Mouse (Mus musculus) MEL (cell line): ENCODE data around the gene Btd. TPM values are rescaled to one million over a fixed set of nuclear protein-coding genes. Genes with fewer than 3 reads are reported as not detected.

Source experiments
- DNase-seq: peaks from one replicate; pipeline ENCODE4 v3.0.0; 2011; ENCODE audit warnings: low read depth, low spot score
- H3K27ac ChIP-seq: 2 replicates; pipeline ENCODE4 v1.5.1; 2012; ENCODE audit warnings: low read depth, mild to moderate bottlenecking, control low read depth, low read length, moderate library complexity; ENCODE audit not compliant: control insufficient read depth
- H3K27me3 ChIP-seq, 2 experiments: fragments of 150-350 bp in 1 of 2; sonication (generic) in 1 of 2; 2 replicates each; pipeline ENCODE4 v1.6.1; 2012; ENCODE audit warnings: low read length in 2 of 2, mild to moderate bottlenecking in 2 of 2, improper control_type of control experiment in 1 of 2, moderate library complexity in 1 of 2; ENCODE audit not compliant: insufficient read depth in 2 of 2, control insufficient read depth in 1 of 2
- H3K36me3 ChIP-seq, 2 experiments: 2 replicates each; pipeline ENCODE4 v1.6.1; 2012 to 2014; ENCODE audit warnings: low read length in 2 of 2, improper control_type of control experiment in 1 of 2, inconsistent platforms in 1 of 2, mild to moderate bottlenecking in 1 of 2; ENCODE audit not compliant: insufficient read depth in 2 of 2, control insufficient read depth in 1 of 2
- H3K4me1 ChIP-seq, 2 experiments: fragments of 150-350 bp in 1 of 2; sonication (generic) in 1 of 2; 2 replicates each; pipeline ENCODE4 v1.6.1; 2012; ENCODE audit warnings: low read length in 2 of 2, improper control_type of control experiment in 1 of 2, mild to moderate bottlenecking in 1 of 2; ENCODE audit not compliant: insufficient read depth in 2 of 2, control insufficient read depth in 1 of 2
- H3K4me3 ChIP-seq, 2 experiments: fragments of 150-350 bp in 1 of 2; sonication (generic) in 1 of 2; 2 replicates each; pipeline ENCODE4 v1.5.1; 2012; ENCODE audit warnings: low read depth in 2 of 2, low read length in 2 of 2, mild to moderate bottlenecking in 2 of 2, moderate library complexity in 2 of 2, control low read depth in 1 of 2, improper control_type of control experiment in 1 of 2; ENCODE audit not compliant: control insufficient read depth in 1 of 2, insufficient read depth in 1 of 2
- H3K79me2 ChIP-seq: 2 replicates; pipeline ENCODE4 v1.6.1; 2012; ENCODE audit warnings: mild to moderate bottlenecking, low read length, moderate library complexity; ENCODE audit not compliant: control insufficient read depth, poor library complexity, insufficient read depth
- H3K9ac ChIP-seq: 2 replicates; pipeline ENCODE4 v1.6.1; 2012; ENCODE audit warnings: low read depth, mild to moderate bottlenecking, control low read depth, low read length, moderate library complexity; ENCODE audit not compliant: control insufficient read depth, poor library complexity, severe bottlenecking
- H3K9me3 ChIP-seq: fragments of 150-350 bp; sonication (generic); replicated peaks from 2 replicates; pipeline ENCODE4 v1.6.1; 2012; ENCODE audit warnings: mild to moderate bottlenecking, low read length, improper control_type of control experiment, moderate library complexity; ENCODE audit not compliant: insufficient read depth
- BHLHE40 ChIP-seq: IDR thresholded peaks from 2 replicates; pipeline ENCODE4 v1.6.1; 2012; ENCODE audit warnings: low read depth, mild to moderate bottlenecking, inconsistent platforms, low read length, improper control_type of control experiment, borderline replicate concordance
- CTCF ChIP-seq, 3 experiments: IDR thresholded peaks in 2 of 3; conservative IDR thresholded peaks in 1 of 3; 2 replicates each; pipeline ENCODE4 v1.5.1; 2011 to 2012; ENCODE audit warnings: low read length in 3 of 3, low read depth in 2 of 3, mild to moderate bottlenecking in 2 of 3, improper control_type of control experiment in 1 of 3, inconsistent platforms in 1 of 3, mixed read lengths in 1 of 3, moderate library complexity in 1 of 3; ENCODE audit not compliant: control insufficient read depth in 1 of 3, insufficient read depth in 1 of 3, poor library complexity in 1 of 3, severe bottlenecking in 1 of 3
- E2F4 ChIP-seq: IDR thresholded peaks from 2 replicates; pipeline ENCODE4 v1.6.1; 2011; ENCODE audit warnings: low read depth, low read length, improper control_type of control experiment, borderline replicate concordance
- ELF1 ChIP-seq: IDR thresholded peaks from 2 replicates; pipeline ENCODE4 v1.6.1; 2014; ENCODE audit warnings: low read depth, mild to moderate bottlenecking, inconsistent platforms, low read length, improper control_type of control experiment, moderate library complexity
- ETS1 ChIP-seq: IDR thresholded peaks from 2 replicates; pipeline ENCODE4 v1.6.1; 2012; ENCODE audit warnings: low read depth, mild to moderate bottlenecking, inconsistent platforms, low read length, improper control_type of control experiment, moderate library complexity
- GABPA ChIP-seq: IDR thresholded peaks from 2 replicates; pipeline ENCODE4 v1.6.1; 2012; ENCODE audit warnings: low read depth, mild to moderate bottlenecking, inconsistent platforms, low read length, improper control_type of control experiment, moderate library complexity
- GATA1 ChIP-seq: IDR thresholded peaks from 2 replicates; pipeline ENCODE4 v1.6.1; 2011; ENCODE audit warnings: low read depth, low read length, improper control_type of control experiment
- KAT2A ChIP-seq: conservative IDR thresholded peaks from 2 replicates; pipeline ENCODE4 v1.6.1; 2012; ENCODE audit warnings: low read depth, low read length, improper control_type of control experiment, inconsistent platforms
- MAFK ChIP-seq: IDR thresholded peaks from 2 replicates; pipeline ENCODE4 v1.6.1; 2011; ENCODE audit warnings: low read depth, mild to moderate bottlenecking, low read length, improper control_type of control experiment, borderline replicate concordance
- MEF2A ChIP-seq: IDR thresholded peaks from 2 replicates; pipeline ENCODE4 v1.6.1; 2014; ENCODE audit warnings: low read depth, mild to moderate bottlenecking, inconsistent platforms, low read length, improper control_type of control experiment; ENCODE audit not compliant: poor library complexity, insufficient replicate concordance, severe bottlenecking; ENCODE audit errors: extremely low read depth
- MXI1 ChIP-seq: IDR thresholded peaks from 2 replicates; pipeline ENCODE4 v1.6.1; 2011; ENCODE audit warnings: mild to moderate bottlenecking, low read depth, low read length, improper control_type of control experiment
- POLR2AphosphoS2 ChIP-seq: IDR thresholded peaks from 2 replicates; pipeline ENCODE4 v1.6.1; 2011; ENCODE audit warnings: low read length, improper control_type of control experiment
- RCOR1 ChIP-seq: IDR thresholded peaks from 2 replicates; pipeline ENCODE4 v1.6.1; 2012; ENCODE audit warnings: low read depth, mild to moderate bottlenecking, inconsistent platforms, low read length, improper control_type of control experiment
- SMC3 ChIP-seq: IDR thresholded peaks from 2 replicates; pipeline ENCODE4 v1.6.1; 2011; ENCODE audit warnings: low read depth, low read length, improper control_type of control experiment
- UBTF ChIP-seq: IDR thresholded peaks from 2 replicates; pipeline ENCODE4 v1.6.1; 2012; ENCODE audit warnings: low read depth, mild to moderate bottlenecking, inconsistent platforms, low read length, improper control_type of control experiment, moderate library complexity, borderline replicate concordance; ENCODE audit not compliant: insufficient read depth
- USF1 ChIP-seq: IDR thresholded peaks from 2 replicates; pipeline ENCODE4 v1.6.1; 2014; ENCODE audit warnings: low read depth, mild to moderate bottlenecking, inconsistent platforms, low read length, improper control_type of control experiment, moderate library complexity
- USF2 ChIP-seq, 2 experiments: IDR thresholded peaks; 2 replicates each; pipeline ENCODE4 v1.6.1; 2011 to 2012; ENCODE audit warnings: improper control_type of control experiment in 2 of 2, low read length in 2 of 2, borderline replicate concordance in 1 of 2, inconsistent platforms in 1 of 2, low read depth in 1 of 2, mild to moderate bottlenecking in 1 of 2; ENCODE audit not compliant: insufficient read depth in 1 of 2
- ZKSCAN1 ChIP-seq: IDR thresholded peaks from 2 replicates; pipeline ENCODE4 v1.6.1; 2012; ENCODE audit warnings: low read depth, mild to moderate bottlenecking, inconsistent platforms, low read length, improper control_type of control experiment, moderate library complexity
- polyA plus RNA-seq, 2 experiments: library from polyadenylated mRNA; stranded (reverse) in 1 of 2; unstranded in 1 of 2; fragments of >175 nt in 1 of 2; fragments of >200 nt in 1 of 2; gene quantifications; 2 replicates each; pipeline versions ENCODE4 v1.2.1 to v1.2.4; 2012; ENCODE audit warnings: low replicate concordance in 2 of 2, low read depth in 1 of 2; ENCODE audit not compliant: insufficient read length in 2 of 2, insufficient read depth in 1 of 2, missing spikeins in 1 of 2
- total RNA-seq: library from RNA; depleted of rRNA; stranded (reverse); fragments of 300-350 nt; gene quantifications from 2 replicates; pipeline ENCODE4 v1.2.3, GENCODE M21; 2012

Gene Btd
- total and polyA plus RNA-seq, 3 experiments: 7.2 to 12.9 TPM; not detected in 1

- TF ChIP-seq MEF2A: no peak
- no peak for TF ChIP-seq ELF1
- no peak for TF ChIP-seq UBTF
- TF ChIP-seq SMC3: peak; percentile 59
- TF ChIP-seq KAT2A: no peak
- TF ChIP-seq, all 39 proteins: peak for 4
Measured at GRCm38 (mm10) chr14:31611986-31612385, 28.8 kb upstream of the Btd start (continued).

- no peak for TF ChIP-seq ELF1
- TF ChIP-seq MXI1: no peak
- TF ChIP-seq USF1: no peak
- TF ChIP-seq GATA1: no peak
- no peak for TF ChIP-seq BHLHE40
- TF ChIP-seq KAT2A: no peak
- no peak for TF ChIP-seq E2F4
- no peak for TF ChIP-seq CTCF (IDR thresholded peaks at IDR 0.05 in 2 of 3, conservative IDR thresholded peaks at IDR 0.05 in 1 of 3; ENCODE audit: control insufficient read depth in 1 of 3, insufficient read depth in 1 of 3, low read depth in 2 of 3, low read length in 3 of 3, poor library complexity in 1 of 3, severe bottlenecking in 1 of 3)
- TF ChIP-seq POLR2AphosphoS2: no peak
- no peak for TF ChIP-seq MAFK
- H3K9ac ChIP-seq: no peak overlapping the region
- no peak overlapping the region for H3K27ac ChIP-seq
- H3K4me3 ChIP-seq: no peak overlapping the region
- no peak for DNase-seq
- H3K9me3 ChIP-seq: no peaks in the 10 kb centered on the region
- H3K79me2 ChIP-seq: no peaks in the 10 kb centered on the region
- H3K27me3 ChIP-seq: no peaks in the 10 kb centered on the region
- H3K4me1 ChIP-seq: peaks cover 0 to 4% of the 10 kb centered on the region in 2 experiments; a peak in 2 of 4 replicates
- no peaks in the 10 kb centered on the region; a peak in 1 of 4 replicates for H3K36me3 ChIP-seq
Measured at GRCm38 (mm10) chr14:31613671-31614070, 27.2 kb upstream of the Btd start.

GRCm38 (mm10) chr14:31617204-31617603 is 23.6 kb upstream of the Btd start:
- no peak for DNase-seq
- Histone ChIP-seq H3K36me3 (no peaks in the 10 kb centered on the region), H3K79me2 (no peaks in the 10 kb centered on the region), H3K27ac (no peak overlapping the region), H3K9ac (no peak overlapping the region), H3K4me3 (no peak overlapping the region), H3K4me1 (peaks cover 3 to 4% of the 10 kb centered on the region in 2 experiments; a peak in 1 of 4 replicates), H3K9me3 (no peaks in the 10 kb centered on the region), H3K27me3 (no peaks in the 10 kb centered on the region)
- TF ChIP-seq RCOR1 (no peak), E2F4 (no peak), USF2 (IDR thresholded peaks at IDR 0.05; ENCODE audit: borderline replicate concordance in 1 of 2, insufficient read depth in 1 of 2, low read depth in 1 of 2, low read length in 2 of 2) (no peak), GABPA (no peak), ZKSCAN1 (no peak), ETS1 (no peak)
